Mouse (Mus musculus) cerebellum, postnatal 36 days (tissue): ENCODE data around the gene Gfy.
"Not testable (repeated sequence)": the region's sequence is repeated elsewhere in the genome, so short reads cannot be mapped to it uniquely, and the experiment has no call there.

Experiments
- DNase-seq, 2 experiments: peaks; one replicate each; pipeline ENCODE4 v3.0.0; 2021 to 2022; ENCODE audit warnings: mixed read lengths in 2 of 2

Gfy gene

DNA sequence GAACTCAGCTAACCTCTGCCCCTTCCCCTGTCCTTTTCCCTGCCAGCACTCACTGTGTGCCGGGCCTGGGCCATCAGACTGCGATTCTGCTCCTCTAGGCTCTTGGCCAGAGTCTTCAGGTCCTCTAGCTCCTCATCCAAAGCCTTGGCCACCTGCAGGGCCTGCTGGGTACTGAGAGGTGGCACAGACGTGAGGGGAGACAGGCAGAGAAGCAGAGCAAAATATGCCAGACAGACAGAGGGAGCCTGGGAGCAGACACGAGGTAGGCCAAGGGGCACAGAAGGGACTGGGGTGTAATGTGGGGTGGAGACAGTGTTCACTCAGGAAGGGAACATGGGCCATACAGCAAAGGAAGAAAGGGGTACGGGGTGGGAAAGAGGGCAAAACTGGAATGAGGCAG, 14.0 kb upstream of the Gfy start:
- peak; percentile 52 to 59 for DNase-seq

DNA sequence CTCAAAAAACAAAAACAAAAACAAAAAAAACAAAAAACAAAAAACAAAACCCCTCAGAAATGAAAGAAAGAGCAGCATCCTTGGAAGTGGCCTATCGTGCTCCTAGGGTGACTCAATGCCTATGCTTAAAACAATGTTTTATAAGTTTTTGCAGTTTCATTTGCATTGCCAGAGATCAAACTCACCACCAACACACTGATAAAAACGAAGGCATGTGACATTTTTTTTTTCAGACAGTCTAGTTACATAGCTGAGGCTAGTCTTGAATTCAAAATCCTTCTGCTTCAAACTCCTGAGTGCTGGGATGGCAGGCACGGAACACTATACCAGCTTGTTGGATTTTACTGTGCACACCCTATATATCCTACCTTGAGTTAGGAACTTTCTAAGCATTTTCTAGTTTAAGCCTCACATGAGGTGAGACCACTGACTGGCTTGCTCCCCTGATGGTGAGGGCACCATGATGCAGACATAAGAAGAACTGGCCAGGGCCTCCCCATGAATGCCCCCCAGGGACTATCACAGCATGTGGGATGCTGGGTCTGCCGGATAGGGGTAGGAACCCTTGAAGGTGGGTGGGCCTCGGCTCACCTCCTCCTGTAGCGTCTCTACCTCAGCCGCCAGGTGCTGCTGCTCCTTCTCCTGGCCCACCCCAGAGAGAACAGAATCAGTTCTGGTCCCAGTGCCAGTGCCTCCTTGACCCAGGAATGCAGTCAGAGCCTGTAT, 13.4 kb upstream of the Gfy start:
- no peak for DNase-seq

DNA sequence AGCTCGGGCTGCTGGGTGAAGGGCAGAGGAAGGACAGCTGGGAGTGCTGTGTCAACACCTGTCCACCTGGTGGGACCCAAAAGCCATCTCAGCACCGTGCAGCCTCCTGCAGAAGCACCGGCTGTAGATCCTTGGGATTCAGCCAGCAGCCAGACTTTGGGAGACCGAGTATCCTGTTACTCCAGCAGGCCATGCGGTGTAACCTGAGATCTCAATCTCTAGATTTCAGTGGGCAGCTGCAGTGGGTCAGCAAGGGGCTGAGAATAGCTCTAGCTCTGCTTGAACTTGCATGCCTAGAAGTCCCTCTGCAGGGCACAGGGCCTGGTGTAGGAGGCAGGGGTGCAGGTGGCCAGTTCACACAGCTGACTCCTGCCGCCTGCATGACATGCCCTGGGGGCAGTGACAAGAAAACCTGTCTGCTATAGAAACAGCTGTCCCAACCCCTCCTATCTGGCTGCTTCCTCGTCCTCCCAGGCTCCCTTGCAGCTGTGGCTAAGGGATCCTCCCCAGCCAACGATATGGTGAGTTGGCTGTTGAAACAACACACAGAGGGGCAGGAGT, 12.5 kb upstream of the Gfy start:
- peak; percentile 76 to 81 for DNase-seq

- DNase-seq, result no peak
Measured at GRCm38 (mm10) chr7:45191161-45191560, 11.8 kb upstream of the Gfy start.

DNA sequence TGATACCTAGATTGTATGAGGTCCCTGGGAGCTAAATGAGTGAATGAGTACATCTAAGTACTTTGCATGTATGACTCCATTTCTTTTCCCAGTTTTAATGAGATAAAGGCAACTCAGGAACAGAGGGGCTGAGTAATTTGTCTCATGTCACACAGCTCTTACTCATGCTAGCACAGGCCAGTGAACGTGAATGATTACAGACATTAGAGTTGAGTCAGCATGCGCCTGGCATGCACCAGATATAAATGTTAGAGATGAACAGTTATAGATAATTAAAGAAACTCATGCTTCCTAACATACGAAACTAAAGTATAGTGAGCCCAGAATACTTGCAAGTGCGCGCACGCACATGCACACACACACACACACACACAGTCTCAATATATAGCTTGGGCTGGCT, 10.8 kb upstream of the Gfy start:
- DNase-seq, result no peak

GRCm38 (mm10) chr7:45189600-45189999, 10.2 kb upstream of the Gfy start:
- no peak for DNase-seq

GRCm38 (mm10) chr7:45185921-45186320, 6.6 kb upstream of the Gfy start:
- no peak for DNase-seq

- peak in 1 of 2 experiments; percentile 5 for DNase-seq
Measured at GRCm38 (mm10) chr7:45183672-45184071, 4.3 kb upstream of the Gfy start.

DNA sequence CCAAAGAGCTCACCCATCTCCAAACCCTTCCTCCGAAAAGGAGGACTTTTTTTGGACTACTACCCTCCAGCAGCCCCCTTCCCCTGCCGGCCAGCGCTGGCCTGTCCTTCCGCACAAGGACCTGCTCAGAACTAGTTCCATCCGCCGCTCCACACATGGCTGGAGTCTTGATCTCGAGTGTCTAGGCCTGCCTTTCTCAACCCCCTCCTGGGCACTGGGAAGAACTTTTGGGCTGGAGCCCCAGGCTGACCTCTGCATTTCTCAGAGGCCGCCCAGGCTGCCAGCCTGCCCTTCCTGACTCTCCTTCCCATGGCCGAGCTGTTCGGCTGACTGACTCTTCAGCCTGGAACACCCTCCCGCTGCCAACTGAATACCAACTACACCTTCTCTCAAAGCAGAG, 3.2 kb upstream of the Gfy start:
- no peak for DNase-seq

GRCm38 (mm10) chr7:45182199-45182601, 2.8 kb upstream of the Gfy start:
- peak; percentile 83 to 89 for DNase-seq

DNA sequence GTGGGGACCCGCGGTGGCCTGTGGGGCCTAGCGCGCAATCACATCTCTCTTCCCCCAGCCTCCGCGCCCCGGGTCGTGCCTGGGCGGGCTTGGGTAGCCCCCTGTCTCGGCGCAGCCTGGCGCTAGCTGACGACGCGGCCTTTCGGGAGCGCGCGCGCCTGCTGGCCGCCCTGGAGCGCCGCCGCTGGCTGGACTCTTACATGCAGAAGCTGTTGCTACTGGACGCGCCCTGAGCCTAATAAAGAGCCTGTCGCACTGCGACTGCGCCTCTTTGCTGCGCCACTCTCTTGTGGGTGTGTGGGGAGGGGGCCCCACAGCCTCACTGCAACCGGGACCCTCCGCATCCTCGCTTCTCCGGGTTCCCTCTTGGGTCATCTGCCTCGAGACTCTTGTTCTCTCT, 2.2 kb upstream of the Gfy start:
- DNase-seq, result no peak

GRCm38 (mm10) chr7:45180896-45181477, 1.6 kb upstream of the Gfy start, which contains the start of gene Pth2:
Gene Pth2, plus strand, starts transcription at chr7:45180995.
- DNase-seq, result no peak

DNA sequence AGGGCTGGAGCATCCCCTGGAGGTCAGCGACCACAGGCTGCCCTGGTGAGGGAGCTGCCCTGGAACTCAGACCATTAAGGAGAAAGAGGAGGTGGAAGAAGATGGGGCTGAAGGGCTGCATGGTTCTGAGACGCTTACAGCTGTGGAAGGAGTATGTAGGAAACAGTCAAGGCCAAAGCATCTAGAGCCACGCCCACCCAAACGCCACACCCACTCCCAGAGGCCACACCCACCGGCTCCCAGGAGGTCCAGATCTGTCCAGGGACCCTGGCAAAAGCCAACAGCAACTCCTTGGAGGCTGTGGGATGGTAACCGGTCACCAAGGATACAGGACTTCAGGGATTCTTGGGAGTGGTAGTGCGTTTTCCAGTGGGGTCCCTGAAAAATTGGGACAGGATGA, 819 bp downstream of the Gfy start:
- no peak for DNase-seq

GRCm38 (mm10) chr7:45176356-45176755, 3.0 kb downstream of the Gfy start:
- DNase-seq, result peak in 1 of 2 experiments; percentile 34

GRCm38 (mm10) chr7:45175929-45176328, 3.4 kb downstream of the Gfy start:
- no peak for DNase-seq

GRCm38 (mm10) chr7:45175398-45175797, 4.0 kb downstream of the Gfy start:
- DNase-seq, result no peak

- DNase-seq, result no peak
Measured at GRCm38 (mm10) chr7:45174567-45175280, 4.6 kb downstream of the Gfy start.

DNA sequence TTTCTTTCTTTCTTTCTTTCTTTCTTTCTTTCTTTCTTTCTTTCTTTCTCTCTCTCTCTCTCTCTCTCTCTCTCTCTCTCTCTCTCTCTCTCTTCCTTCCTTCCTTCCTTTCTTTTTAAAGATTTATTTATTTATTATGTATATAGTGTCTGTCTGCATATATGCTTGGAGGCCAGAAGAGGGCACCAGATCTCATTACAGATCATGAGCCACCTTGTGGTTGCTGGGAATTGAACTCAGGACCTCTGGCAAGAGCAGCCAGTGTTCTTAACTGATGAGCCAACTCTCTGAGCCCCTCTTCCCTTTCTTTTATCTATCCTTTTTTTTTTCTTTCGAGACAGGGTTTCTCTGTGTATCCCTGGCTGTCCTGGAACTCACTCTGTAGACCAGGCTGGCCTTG, 5.6 kb downstream of the Gfy start:
- not testable (repeated sequence) for DNase-seq

DNA sequence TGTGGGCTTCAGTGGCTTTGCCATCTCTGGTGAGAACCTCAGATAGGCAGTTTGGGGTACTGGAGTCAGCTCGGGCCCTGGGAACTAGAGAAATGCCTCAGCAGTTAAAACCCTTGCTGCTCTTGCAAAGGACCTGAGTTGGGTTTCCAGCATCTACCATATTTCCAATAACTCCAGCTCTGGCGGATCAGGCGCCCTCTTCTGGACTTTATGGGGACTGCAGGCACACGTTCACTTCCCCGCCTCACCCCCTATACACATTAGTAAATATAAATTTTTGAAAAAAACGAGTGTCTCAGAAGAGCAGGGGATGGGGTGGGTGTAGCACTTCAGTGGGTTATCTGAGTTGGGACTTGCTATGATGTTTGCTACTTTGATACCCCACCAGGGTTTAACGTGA, 6.4 kb downstream of the Gfy start:
- DNase-seq, result peak; percentile 51 to 58

DNA sequence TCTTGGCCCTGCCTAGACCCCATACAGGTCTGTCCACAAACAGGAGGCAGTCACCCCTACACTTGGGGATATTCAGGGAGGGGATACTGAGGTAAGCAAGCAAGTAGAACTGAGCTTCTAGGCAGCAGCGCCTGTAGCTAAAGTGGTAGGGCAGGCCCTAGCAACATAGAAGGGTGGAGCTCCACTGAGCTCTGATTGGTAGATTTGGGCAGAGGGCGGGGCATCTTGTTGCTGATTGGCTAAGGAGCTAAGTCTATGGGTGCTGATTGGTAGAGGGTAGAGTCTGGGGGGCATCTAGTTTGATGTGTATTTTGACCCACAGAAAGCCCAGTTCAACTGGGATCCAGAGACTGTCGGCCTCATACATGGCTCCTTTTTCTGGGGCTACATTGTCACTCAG, 9.9 kb downstream of the Gfy start:
- peak; percentile 73 to 76 for DNase-seq

GRCm38 (mm10) chr7:45168656-45169055, 10.7 kb downstream of the Gfy start:
- peak; percentile 62 to 64 for DNase-seq

- DNase-seq, result peak; percentile 76 to 79
Measured at GRCm38 (mm10) chr7:45167761-45168445, 11.5 kb downstream of the Gfy start.

GRCm38 (mm10) chr7:45166950-45167401, 12.4 kb downstream of the Gfy start:
- DNase-seq, result peak; percentile 59 to 71
